Mouse (Mus musculus): ENCODE data around the gene Rpl23.

GRCm38 (mm10) chr11:97766154-97766881 is 15.9 kb downstream of the Rpl23 start, which contains the start of gene Cwc25:
- TF ChIP-seq POLR2A (IDR thresholded peaks at IDR 0.05; ENCODE audit: borderline replicate concordance, low read depth, low read length) = peak; percentile 52; the same call in 1 of the 2 replicates
- TF ChIP-seq CTCF (IDR thresholded peaks at IDR 0.05; ENCODE audit: low read depth, low read length) = no peak

All from bone marrow macrophage, adult 2 months (primary cell).